Mouse (Mus musculus): ENCODE results near the gene Dnah12. TPM values are rescaled to one million over a fixed set of nuclear protein-coding genes. Genes with fewer than 3 reads are reported as not detected.
A peak's percentile ranks its signal among the peaks of the same experiment; 100 is the strongest.
"Not testable (repeated sequence)": the region's sequence is repeated elsewhere in the genome, so short reads cannot be mapped to it uniquely, and the experiment has no call there.

Gene Dnah12
- total RNA-seq, 2 experiments from 2014 or later = 0.09 to 0.10 TPM

DNA sequence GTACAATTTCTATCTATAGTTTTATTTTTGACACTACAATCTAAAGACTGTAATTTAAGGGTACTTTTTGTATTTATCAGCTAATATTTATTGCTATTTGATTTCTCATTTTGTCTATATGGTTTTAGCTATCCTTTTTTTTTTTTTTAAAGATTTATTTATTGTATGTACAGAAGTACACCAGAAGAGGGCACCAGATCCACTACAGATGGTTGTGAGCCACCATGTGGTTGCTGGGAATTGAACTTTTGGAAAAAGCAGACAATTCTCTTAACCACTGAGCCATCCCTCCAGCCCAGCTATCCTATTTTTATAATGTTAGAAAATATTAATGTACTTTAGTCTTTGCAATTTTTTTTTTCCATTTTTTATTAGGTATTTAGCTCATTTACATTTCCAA, 4.8 kb downstream of the Dnah12 start:
- ATAC-seq (replicated peaks; ENCODE audit: poor library complexity, severe bottlenecking) = peak; percentile 37

- ATAC-seq (replicated peaks; ENCODE audit: poor library complexity, severe bottlenecking) = not testable (repeated sequence)
Observed at GRCm38 (mm10) chr14:26705246-26705645, 12.2 kb downstream of the Dnah12 start.

DNA sequence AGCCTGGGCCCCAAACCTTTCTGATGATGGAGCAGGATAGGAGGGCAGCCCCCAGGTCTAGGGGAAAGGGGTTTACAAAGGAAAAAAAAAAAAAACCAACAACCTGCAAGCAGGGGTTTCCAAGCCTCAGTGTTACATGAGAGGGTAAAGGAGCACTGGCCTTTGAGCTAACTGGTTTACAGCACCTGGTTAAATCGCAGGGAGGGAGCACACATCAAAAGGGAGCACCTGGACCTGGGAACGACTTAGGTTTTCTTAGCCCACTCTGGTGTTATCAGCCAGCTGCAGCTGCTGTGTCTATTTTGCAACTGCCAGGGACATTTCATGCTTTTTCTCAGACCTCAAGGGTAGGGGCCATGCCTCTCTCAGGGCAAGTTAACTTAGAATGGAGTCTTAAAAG, 26.6 kb downstream of the Dnah12 start:
- not testable (repeated sequence) for ATAC-seq (replicated peaks; ENCODE audit: poor library complexity, severe bottlenecking)

GRCm38 (mm10) chr14:26724898-26725297, 31.8 kb downstream of the Dnah12 start:
- no peak for ATAC-seq (replicated peaks; ENCODE audit: poor library complexity, severe bottlenecking)

GRCm38 (mm10) chr14:26758566-26758965, 65.5 kb downstream of the Dnah12 start:
- ATAC-seq (replicated peaks; ENCODE audit: poor library complexity, severe bottlenecking) = peak; percentile 70

DNA sequence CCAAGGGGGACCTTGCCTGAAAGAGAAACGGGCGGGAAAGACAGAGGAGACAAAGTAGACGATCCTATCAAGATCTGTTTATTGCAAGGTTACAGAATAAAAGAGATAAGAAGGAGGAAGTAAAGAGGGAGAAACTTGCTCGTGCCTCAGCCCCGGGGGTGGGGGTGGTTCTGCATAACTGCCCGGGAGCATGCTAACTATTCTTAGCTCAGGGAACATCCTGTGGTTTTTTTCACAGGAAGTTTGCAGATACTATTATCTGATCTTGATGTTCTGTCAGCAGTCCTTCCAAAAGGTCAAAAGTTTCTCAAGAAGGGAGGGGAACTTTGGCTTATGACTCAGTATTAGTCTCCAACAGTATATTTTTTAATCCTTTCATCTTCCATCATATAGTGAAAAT, 71.8 kb downstream of the Dnah12 start:
- no peak for ATAC-seq (replicated peaks; ENCODE audit: poor library complexity, severe bottlenecking)

DNA sequence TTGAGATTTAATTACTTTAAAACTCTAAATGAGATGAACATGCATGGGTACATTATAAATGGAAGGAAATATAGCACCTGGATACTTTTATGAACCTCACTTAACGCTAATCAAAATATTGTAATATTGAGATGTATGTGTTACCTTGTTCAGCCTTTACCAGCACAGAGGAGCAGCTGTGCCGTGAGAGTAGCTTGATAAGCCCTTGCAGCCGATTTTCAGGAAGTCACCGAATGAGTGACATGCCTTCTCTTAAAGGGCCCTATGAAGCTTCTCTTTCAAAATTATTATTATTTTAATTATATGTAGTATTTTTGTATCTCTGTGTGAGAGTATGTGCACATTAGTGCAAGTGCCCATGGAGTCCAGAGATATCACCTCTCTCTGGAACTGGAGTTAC, 75.1 kb downstream of the Dnah12 start:
- ATAC-seq (replicated peaks; ENCODE audit: poor library complexity, severe bottlenecking) = no peak

DNA sequence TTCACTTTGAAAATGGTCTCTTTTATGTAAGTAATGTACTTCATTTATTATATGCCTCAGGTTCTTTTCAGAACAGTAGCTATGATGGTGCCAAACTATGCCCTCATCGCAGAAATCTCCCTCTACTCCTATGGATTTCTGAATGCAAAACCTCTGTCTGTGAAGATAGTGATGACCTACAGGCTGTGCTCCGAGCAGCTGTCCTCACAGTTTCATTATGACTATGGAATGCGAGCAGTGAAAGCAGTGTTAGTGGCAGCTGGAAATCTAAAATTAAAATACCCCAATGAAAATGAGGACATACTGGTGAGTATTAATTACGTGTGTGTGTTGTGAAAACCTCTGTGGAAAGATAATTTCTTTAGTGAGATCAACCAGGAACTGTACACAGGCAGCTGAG, 80.5 kb downstream of the Dnah12 start:
- ATAC-seq (replicated peaks; ENCODE audit: poor library complexity, severe bottlenecking) = no peak

DNA sequence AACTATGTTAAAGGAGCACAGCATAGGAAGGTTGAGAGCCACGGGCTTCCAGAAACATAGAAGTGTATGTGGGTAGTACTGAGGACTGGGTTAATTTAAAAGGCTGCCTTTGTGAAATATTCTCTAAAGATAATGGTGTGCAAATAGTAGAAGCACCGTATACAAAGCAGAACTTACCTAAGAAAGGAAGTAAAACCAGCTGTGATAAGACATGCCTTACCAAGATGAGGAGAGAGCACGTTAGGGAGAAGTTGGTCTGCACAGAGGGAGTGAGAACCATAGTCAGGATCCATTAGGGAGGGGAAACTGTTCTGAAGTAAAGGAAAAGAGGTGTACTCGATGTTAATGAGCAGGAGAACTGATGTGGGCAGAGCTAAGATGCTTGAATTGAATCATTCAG, 90.7 kb downstream of the Dnah12 start:
- ATAC-seq (replicated peaks; ENCODE audit: poor library complexity, severe bottlenecking) = peak; percentile 58

GRCm38 (mm10) chr14:26785695-26786094, 92.6 kb downstream of the Dnah12 start:
- ATAC-seq (replicated peaks; ENCODE audit: poor library complexity, severe bottlenecking) = no peak

DNA sequence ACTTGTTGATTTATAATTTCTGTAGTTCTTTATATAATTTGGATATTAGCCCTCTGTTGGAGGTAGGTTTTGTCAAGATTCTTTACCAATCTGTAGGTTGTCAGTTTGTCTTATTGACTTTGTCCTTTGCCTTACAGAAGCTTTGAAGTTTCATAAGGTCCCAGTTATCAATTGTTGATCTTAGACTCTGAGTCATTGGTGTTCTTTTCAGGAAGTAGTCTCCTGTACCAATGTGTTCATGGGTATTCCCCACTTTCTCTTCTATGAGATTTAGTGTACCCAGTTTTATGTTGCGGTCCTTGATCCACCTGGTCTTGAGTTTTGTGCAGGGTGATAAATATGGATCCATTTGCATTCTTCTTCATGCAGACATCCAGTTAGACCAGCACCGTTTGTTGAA, 101.4 kb downstream of the Dnah12 start:
- ATAC-seq (replicated peaks; ENCODE audit: poor library complexity, severe bottlenecking) = no peak

- no peak for ATAC-seq (replicated peaks; ENCODE audit: poor library complexity, severe bottlenecking)
Observed at GRCm38 (mm10) chr14:26798330-26798729, 105.3 kb downstream of the Dnah12 start.

- no peak for ATAC-seq (replicated peaks; ENCODE audit: poor library complexity, severe bottlenecking)
Observed at GRCm38 (mm10) chr14:26799286-26799685, 106.2 kb downstream of the Dnah12 start.

DNA sequence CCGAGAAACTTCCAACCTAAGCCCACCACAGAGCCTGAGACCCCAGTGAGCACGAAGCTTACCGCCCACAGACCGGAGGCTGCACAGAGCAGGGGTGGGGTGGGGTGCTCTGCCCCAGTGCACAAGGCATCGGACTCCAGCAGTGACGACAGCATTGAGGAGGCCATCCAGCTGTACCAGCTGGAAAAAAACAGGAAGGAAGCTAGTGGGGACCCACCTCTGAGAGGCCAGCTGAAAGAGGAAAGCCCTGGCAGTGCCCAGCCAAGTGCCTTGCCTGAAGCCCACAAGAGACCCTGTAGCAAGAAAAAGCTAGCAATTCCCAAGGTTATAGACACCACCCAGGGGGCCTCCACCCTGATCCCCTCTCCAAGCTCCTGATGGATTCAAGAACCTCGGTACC, 112.4 kb downstream of the Dnah12 start:
- ATAC-seq (replicated peaks; ENCODE audit: poor library complexity, severe bottlenecking) = peak; percentile 93

GRCm38 (mm10) chr14:26812734-26813133, 119.7 kb downstream of the Dnah12 start:
- ATAC-seq (replicated peaks; ENCODE audit: poor library complexity, severe bottlenecking) = no peak

DNA sequence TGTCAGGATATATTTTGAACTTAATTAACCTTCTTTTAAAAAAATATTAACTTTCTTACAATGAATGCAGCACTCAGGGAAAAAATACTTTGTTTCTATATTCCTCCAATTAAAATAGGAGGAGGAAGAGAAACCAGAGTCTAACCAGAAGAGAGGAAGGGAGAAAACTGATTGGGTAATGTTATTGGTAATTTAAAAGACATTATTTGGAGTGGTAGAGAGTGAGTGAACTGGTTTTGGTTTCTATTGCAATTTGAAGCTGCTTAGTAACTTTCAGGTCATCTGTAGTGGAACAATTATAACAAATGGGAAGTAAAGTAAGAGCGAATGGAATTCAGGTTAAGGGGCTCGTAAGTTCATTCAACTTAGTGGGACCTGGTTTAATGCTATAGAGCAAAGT, 120.8 kb downstream of the Dnah12 start:
- ATAC-seq (replicated peaks; ENCODE audit: poor library complexity, severe bottlenecking) = peak; percentile 89

DNA sequence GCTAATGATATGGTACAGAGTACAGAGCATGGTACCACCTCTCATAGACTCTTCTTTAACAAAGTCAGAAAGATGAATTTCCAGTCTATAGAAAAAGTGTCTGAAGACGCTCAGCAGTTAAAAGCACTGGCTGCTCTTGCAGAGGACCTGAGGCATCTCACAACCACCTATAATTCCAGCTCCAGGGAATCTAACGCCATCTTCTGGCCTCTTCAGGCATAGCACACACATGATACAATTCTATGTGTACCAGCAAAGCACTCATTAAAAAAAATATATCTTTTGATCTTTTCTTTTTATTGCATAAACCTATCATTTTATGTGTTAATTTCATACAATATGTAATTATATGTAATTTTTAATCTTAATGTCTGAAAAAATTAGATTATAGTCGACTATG, 121.8 kb downstream of the Dnah12 start:
- 0 out of 2 replicates have a peak, but pooled peaks have one; percentile 38 for ATAC-seq (replicated peaks; ENCODE audit: poor library complexity, severe bottlenecking)

- ATAC-seq (replicated peaks; ENCODE audit: poor library complexity, severe bottlenecking) = peak; percentile 41
Observed at GRCm38 (mm10) chr14:26816785-26817184, 123.7 kb downstream of the Dnah12 start.

- ATAC-seq (replicated peaks; ENCODE audit: poor library complexity, severe bottlenecking) = 0 out of 2 replicates have a peak, but pooled peaks have one; percentile 9
Observed at GRCm38 (mm10) chr14:26826020-26826419, 132.9 kb downstream of the Dnah12 start.

DNA sequence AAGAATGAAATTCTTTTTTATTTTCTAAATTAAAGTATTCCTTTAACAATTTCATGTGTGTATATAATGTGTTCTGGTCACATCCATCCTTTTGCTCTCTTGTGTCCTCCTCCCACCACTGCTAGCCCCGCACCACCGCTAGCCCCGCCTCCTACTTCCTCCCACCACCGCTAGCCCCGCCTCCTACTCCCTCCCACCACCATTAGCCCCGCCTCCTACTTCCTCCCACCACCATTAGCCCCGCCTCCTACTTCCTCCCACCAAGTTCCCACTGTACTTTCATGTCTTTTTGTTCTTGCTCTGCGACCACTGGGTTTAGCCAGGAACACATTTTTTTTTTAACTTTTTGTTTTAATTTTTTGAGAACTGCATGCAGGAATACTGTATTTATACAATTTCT, 160.0 kb downstream of the Dnah12 start:
- ATAC-seq (replicated peaks; ENCODE audit: poor library complexity, severe bottlenecking) = peak; percentile 92

GRCm38 (mm10) chr14:26854066-26854465, 161.0 kb downstream of the Dnah12 start:
- no peak for ATAC-seq (replicated peaks; ENCODE audit: poor library complexity, severe bottlenecking)

- peak; percentile 92 for ATAC-seq (replicated peaks; ENCODE audit: poor library complexity, severe bottlenecking)
Observed at GRCm38 (mm10) chr14:26858364-26858763, 165.3 kb downstream of the Dnah12 start.

DNA sequence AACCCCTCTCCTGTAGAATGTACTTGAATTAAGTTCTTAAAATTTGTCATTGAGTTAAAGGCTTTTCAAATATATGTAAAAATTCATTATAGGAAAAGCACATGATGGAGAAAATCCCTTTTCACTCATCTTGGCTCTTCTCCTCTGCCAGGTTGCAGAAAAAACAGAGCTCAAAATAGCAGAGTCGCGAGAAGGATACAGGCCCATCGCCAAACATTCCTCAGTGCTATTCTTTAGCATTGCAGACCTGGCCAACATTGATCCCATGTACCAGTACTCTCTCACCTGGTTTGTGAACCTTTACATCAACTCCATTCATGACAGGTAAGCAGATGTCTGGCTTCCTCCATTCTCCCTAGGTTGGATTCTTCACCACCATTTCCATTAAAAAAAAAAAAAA, 165.9 kb downstream of the Dnah12 start:
- ATAC-seq (replicated peaks; ENCODE audit: poor library complexity, severe bottlenecking) = no peak

All from granulocyte monocyte progenitor cell, adult 5-6 weeks (primary cell).